Mouse (Mus musculus) left cerebral cortex, postnatal 36 days (tissue): Measurements from ENCODE around the gene Ifna5. TPM values are rescaled to one million over a fixed set of nuclear protein-coding genes. Genes with fewer than 3 reads are reported as not detected.
A peak's percentile ranks its signal among the peaks of the same experiment; 100 is the strongest.
"Not testable (repeated sequence)": the region's sequence is repeated elsewhere in the genome, so short reads cannot be mapped to it uniquely, and the experiment has no call there.

ENCODE experiments used
- DNase-seq, 2 experiments: peaks; one replicate each; pipeline ENCODE4 v3.0.0; 2021 to 2022; ENCODE audit warnings: low spot score in 2 of 2, mixed read lengths in 1 of 2
- intact Hi-C: fragments of 180-260 bp; cut with DNase I; formaldehyde crosslinking; loops from one replicate; pipeline ENCODE4 v1.15.1; 2025
- total RNA-seq, 2 experiments: library from RNA; stranded (reverse); gene quantifications; 2 replicates each; pipeline ENCODE4 v1.2.3; 2021

The Ifna5 gene
- not detected for total RNA-seq

- intact Hi-C loops, DNase-seq: not testable (repeated sequence)
Measured at GRCm38 (mm10) chr4:88835225-88835624, at the start of gene Ifna5. Gene Ifna5, plus strand, starts transcription at chr4:88835525.

GRCm38 (mm10) chr4:88788402-88788801 lies 46.9 kb upstream of the Ifna5 start, which contains the start of gene Gm13277:
Gene Gm13277, plus strand, starts transcription at chr4:88788632.
- DNase-seq, result peak; percentile 40 to 53
- intact Hi-C loops, result not testable (repeated sequence)

GRCm38 (mm10) chr4:88791250-88791649 lies 44.1 kb upstream of the Ifna5 start, which contains the start of gene Gm13278:
Gene Gm13278, plus strand, starts transcription at chr4:88791550.
- intact Hi-C loops, DNase-seq: not testable (repeated sequence)

GRCm38 (mm10) chr4:88793936-88794675 lies 41.2 kb upstream of the Ifna5 start, which contains the start of gene Gm13275:
Gene Gm13275, plus strand, starts transcription at chr4:88794487.
- intact Hi-C loops, result not testable (repeated sequence)
- DNase-seq, result peak; percentile 57 to 59

- intact Hi-C loops, DNase-seq: not testable (repeated sequence)
Measured at GRCm38 (mm10) chr4:88797097-88797496, 38.2 kb upstream of the Ifna5 start, which contains the start of gene Gm13279. Gene Gm13279, plus strand, starts transcription at chr4:88797397.

GRCm38 (mm10) chr4:88799365-88799764 lies 36.0 kb upstream of the Ifna5 start, which contains the start of gene Gm13285:
Gene Gm13285, plus strand, starts transcription at chr4:88799665.
- DNase-seq, intact Hi-C loops: not testable (repeated sequence)

GRCm38 (mm10) chr4:88802954-88803353 lies 32.4 kb upstream of the Ifna5 start, which contains the start of gene Gm13287:
Gene Gm13287, plus strand, starts transcription at chr4:88803254.
- intact Hi-C loops, DNase-seq: not testable (repeated sequence)

- DNase-seq, intact Hi-C loops: not testable (repeated sequence)
Measured at GRCm38 (mm10) chr4:88805231-88805630, 30.1 kb upstream of the Ifna5 start, which contains the start of gene Gm13288. Gene Gm13288, plus strand, starts transcription at chr4:88805531.

- DNase-seq, intact Hi-C loops: not testable (repeated sequence)
Measured at GRCm38 (mm10) chr4:88805761-88806160, 29.6 kb upstream of the Ifna5 start.

- no peak for DNase-seq
- intact Hi-C loops, result no loop called here
Measured at GRCm38 (mm10) chr4:88815928-88816327, 19.4 kb upstream of the Ifna5 start, which contains the start of gene Ifna7. Gene Ifna7, plus strand, starts transcription at chr4:88816228.

- intact Hi-C loops, result no loop called here
Measured at GRCm38 (mm10) chr4:88819659-88820058, 15.7 kb upstream of the Ifna5 start, which contains the start of gene Ifna11. Gene Ifna11, plus strand, starts transcription at chr4:88819959.

GRCm38 (mm10) chr4:88822995-88823394 lies 12.3 kb upstream of the Ifna5 start:
- no peak for DNase-seq
- intact Hi-C loops, result no loop called here

More at GRCm38 (mm10) chr4:88819659-88820058, 15.7 kb upstream of the Ifna5 start, which contains the start of gene Ifna11:
- DNase-seq, result no peak

GRCm38 (mm10) chr4:88827116-88827515 lies 8.2 kb upstream of the Ifna5 start, which contains the start of gene Ifna6:
Gene Ifna6, plus strand, starts transcription at chr4:88827416.
- DNase-seq, intact Hi-C loops: not testable (repeated sequence)

GRCm38 (mm10) chr4:88830523-88830922 lies 4.8 kb upstream of the Ifna5 start:
- no peak for DNase-seq
- intact Hi-C loops, result no loop called here

- DNase-seq, result no peak
- intact Hi-C loops, result no loop called here
Measured at GRCm38 (mm10) chr4:88838828-88839227, 3.5 kb downstream of the Ifna5 start.

GRCm38 (mm10) chr4:88840058-88840457 lies 4.7 kb downstream of the Ifna5 start:
- intact Hi-C loops, result no loop called here
- no peak for DNase-seq

GRCm38 (mm10) chr4:88841438-88841911 lies 6.2 kb downstream of the Ifna5 start, which contains the start of gene Ifna4:
Gene Ifna4, plus strand, starts transcription at chr4:88841861.
- intact Hi-C loops, result no loop called here
- no peak for DNase-seq

- intact Hi-C loops, result no loop called here
- no peak for DNase-seq
Measured at GRCm38 (mm10) chr4:88845334-88845733, 10.0 kb downstream of the Ifna5 start.

- no peak for DNase-seq
- intact Hi-C loops, result no loop called here
Measured at GRCm38 (mm10) chr4:88849698-88850097, 14.4 kb downstream of the Ifna5 start, which contains the start of gene Ifna1. Gene Ifna1, plus strand, starts transcription at chr4:88850087.
